Mouse (Mus musculus) G1E (cell line): ENCODE measurements around the gene Myo1d.

Experiments
- CTCF ChIP-seq: IDR thresholded peaks from 2 replicates; pipeline ENCODE4 v1.5.1; 2012; ENCODE audit warnings: low read depth, low read length, inconsistent platforms, mixed read lengths
- TAL1 ChIP-seq: conservative IDR thresholded peaks from 2 replicates; pipeline ENCODE4 v1.6.1; 2012; ENCODE audit warnings: low read depth, low read length, inconsistent platforms, mixed read lengths

DNA sequence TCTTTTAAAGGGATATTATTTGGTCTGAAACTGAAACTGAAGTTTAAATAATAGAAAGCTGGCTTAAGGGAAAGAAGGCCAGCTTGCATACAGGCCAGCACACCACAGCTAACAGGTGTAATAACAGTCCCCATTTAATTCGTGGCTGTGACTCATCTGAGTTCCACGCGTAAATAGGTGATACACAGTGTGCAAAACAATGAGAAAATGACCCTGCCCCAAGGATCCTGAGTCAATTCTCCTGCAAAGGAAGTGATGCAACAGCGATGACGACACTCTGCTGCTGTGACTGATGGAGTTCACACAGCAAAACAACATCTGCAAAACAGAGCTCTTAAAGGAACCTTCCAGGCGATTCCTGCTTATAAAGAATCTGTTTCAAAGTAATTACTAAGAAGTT lies 68.5 kb downstream of the Myo1d start:
- TF ChIP-seq CTCF, result no peak
- no peak for TF ChIP-seq TAL1
